Mouse (Mus musculus): ENCODE measurements around the gene AI467606.
A peak's percentile ranks its signal among the peaks of the same experiment; 100 is the strongest.

Gene AI467606

GRCm38 (mm10) chr7:127096456-127096855 is 5.3 kb downstream of the AI467606 start:
- no peak for DNase-seq

GRCm38 (mm10) chr7:127098521-127098920 is 7.4 kb downstream of the AI467606 start:
- no peak for DNase-seq

- DNase-seq: no peak
Observed at GRCm38 (mm10) chr7:127098950-127099349, 7.8 kb downstream of the AI467606 start.

- DNase-seq: no peak
Observed at GRCm38 (mm10) chr7:127099528-127099927, 8.4 kb downstream of the AI467606 start.

- no peak for DNase-seq
Observed at GRCm38 (mm10) chr7:127101451-127102016, 10.4 kb downstream of the AI467606 start.

GRCm38 (mm10) chr7:127102148-127102547 is 11.0 kb downstream of the AI467606 start:
- no peak for DNase-seq

GRCm38 (mm10) chr7:127103960-127104359 is 12.8 kb downstream of the AI467606 start:
- no peak for DNase-seq

- DNase-seq: peak; percentile 97
Observed at GRCm38 (mm10) chr7:127104560-127105332, 13.6 kb downstream of the AI467606 start.

GRCm38 (mm10) chr7:127105551-127105950 is 14.4 kb downstream of the AI467606 start:
- DNase-seq: no peak

GRCm38 (mm10) chr7:127110239-127111007 is 19.3 kb downstream of the AI467606 start:
- DNase-seq: peak; percentile 88

GRCm38 (mm10) chr7:127111461-127111860 is 20.3 kb downstream of the AI467606 start:
- DNase-seq: peak; percentile 59

GRCm38 (mm10) chr7:127112251-127112841 is 21.2 kb downstream of the AI467606 start:
- DNase-seq: no peak

GRCm38 (mm10) chr7:127112921-127113597 is 21.9 kb downstream of the AI467606 start:
- no peak for DNase-seq

- DNase-seq: no peak
Observed at GRCm38 (mm10) chr7:127113614-127114259, 22.6 kb downstream of the AI467606 start.

- no peak for DNase-seq
Observed at GRCm38 (mm10) chr7:127114920-127115319, 23.8 kb downstream of the AI467606 start.

GRCm38 (mm10) chr7:127116331-127116935 is 25.3 kb downstream of the AI467606 start:
- DNase-seq: no peak

GRCm38 (mm10) chr7:127117948-127118347 is 26.8 kb downstream of the AI467606 start:
- peak; percentile 54 for DNase-seq

GRCm38 (mm10) chr7:127118671-127119445 is 27.7 kb downstream of the AI467606 start:
- no peak for DNase-seq

GRCm38 (mm10) chr7:127121061-127121910 is 30.1 kb downstream of the AI467606 start:
- peak; percentile 33 for DNase-seq

GRCm38 (mm10) chr7:127121911-127122270 is 30.7 kb downstream of the AI467606 start, which contains the start of gene Qprt:
Gene Qprt, minus strand, starts transcription at chr7:127122226.
- no peak for DNase-seq

Data from retina, postnatal 1 day (tissue).